Comparison of ENCODE assay signal across 10 mouse cellular contexts in the genomic region with DNA sequence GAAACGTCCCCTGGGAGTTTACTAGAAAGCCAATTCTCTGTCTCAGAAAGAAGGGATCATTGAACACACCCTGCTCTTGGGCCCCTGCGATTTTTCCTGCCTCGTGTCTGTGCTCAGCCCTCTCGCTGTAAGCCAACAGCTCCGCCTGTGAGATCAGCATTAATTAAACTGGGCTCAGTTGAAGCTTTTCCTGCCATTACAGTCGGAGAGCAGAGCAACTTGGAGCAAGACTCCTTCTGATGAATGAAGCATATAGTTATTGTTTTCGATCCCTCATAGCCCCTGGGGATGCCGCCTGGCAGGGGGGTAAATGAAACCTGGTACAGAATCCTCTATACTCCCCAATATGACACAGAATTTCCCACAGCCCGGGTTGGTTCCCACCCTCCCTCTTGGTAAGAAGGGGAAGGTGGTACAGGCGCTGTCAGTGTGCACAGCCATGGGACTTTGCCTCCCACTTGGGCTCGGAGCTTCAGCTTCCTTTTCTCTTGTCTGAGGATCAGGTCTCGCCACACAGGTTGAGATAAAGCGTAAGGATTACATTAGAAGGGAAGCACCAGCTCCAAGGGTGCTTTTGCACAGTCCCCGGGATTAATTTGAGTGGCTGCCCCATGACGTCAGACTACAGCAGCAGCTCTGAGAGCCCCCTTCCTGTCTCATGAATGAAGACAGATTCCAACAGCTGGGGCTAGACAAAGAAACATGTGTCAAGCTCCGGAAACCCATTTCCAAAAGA.
DNase-seq lines count a peak whose midpoint lies in the region; ATAC-seq and TF ChIP-seq lines count a peak whose summit lies in the region.
"Had no signal": no experiment of that assay in that cellular context is flagged by ENCODE, and none has a peak within 500 bp of the region (broad histone marks: within the 10 kb centered on the region; RNA-seq: fewer than 3 reads in every experiment).

No protein-coding gene starts in this region.

- no peaks in the 10 kb centered on the region for H3K27me3 ChIP-seq in heart, embryonic 13.5 days (replicated peaks)
- no peaks in the 10 kb centered on the region for H3K27me3 ChIP-seq in forebrain, postnatal 0 days (ENCODE audit: insufficient read depth, low read length)
- H3K27me3 ChIP-seq in midbrain, embryonic 14.5 days (ENCODE audit: control insufficient read depth, insufficient read depth, low read length), result no peaks in the 10 kb centered on the region

- DNase-seq in heart, postnatal 36 days, result no peak
- DNase-seq in brain, adult 2 months (ENCODE audit: low read depth, low spot score), result peak; percentile 59
- peak; percentile 76 for DNase-seq in forebrain, postnatal 0 days
- peak; percentile 82 for DNase-seq in midbrain, embryonic 14.5 days
- no peak for DNase-seq in lung, adult 2 months
- no peak for DNase-seq in right cerebral cortex, postnatal 25 days
- DNase-seq in urinary bladder, postnatal 14 days (ENCODE audit: low spot score), result no peak
- DNase-seq: right cerebral cortex, postnatal 14 days had no signal

- intact Hi-C loops in heart, postnatal 36 days (cut with DNase I), result loop anchor here (5.0 kb wide), 1 partner anchor 253 kb away; no protein-coding TSS in a partner anchor

- TF ChIP-seq POLR2A in lung, adult 2 months (IDR thresholded peaks at IDR 0.05; ENCODE audit: borderline replicate concordance, extremely low read depth, low read depth, low read length), result no peak

- 38% methylated on average over 16 of the region's 16 CpGs for WGBS in heart, embryonic 13.5 days
- 7% methylated on average over 16 of the region's 16 CpGs for WGBS in forebrain, postnatal 0 days
- 6% methylated on average over 16 of the region's 16 CpGs for WGBS in midbrain, embryonic 14.5 days
- WGBS in lung, adult 2 months, result 43% methylated on average over 16 of the region's 16 CpGs

- no peaks in the 10 kb centered on the region for H3K9me3 ChIP-seq in heart, embryonic 13.5 days
- no peaks in the 10 kb centered on the region for H3K9me3 ChIP-seq in forebrain, postnatal 0 days (ENCODE audit: low read length)
- H3K9me3 ChIP-seq in midbrain, embryonic 14.5 days (ENCODE audit: control insufficient read depth, low read length), result no peaks in the 10 kb centered on the region

- H3K9ac ChIP-seq in heart, embryonic 13.5 days, result no peak overlapping the region; the same call in 1 of the 2 replicates
- H3K9ac ChIP-seq in forebrain, postnatal 0 days, result peak overlapping the region; percentile 28; the same call in 1 of the 2 replicates
- peak overlapping the region; percentile 12; the same call in 1 of the 2 replicates for H3K9ac ChIP-seq in midbrain, embryonic 14.5 days (replicated peaks; ENCODE audit: low read length)

- H3K27ac ChIP-seq in heart, embryonic 13.5 days (replicated peaks), result no peak overlapping the region
- H3K27ac ChIP-seq in forebrain, postnatal 0 days (ENCODE audit: low read depth, low read length), result peak overlapping the region; percentile 62
- H3K27ac ChIP-seq in midbrain, embryonic 14.5 days (replicated peaks; ENCODE audit: low read depth, low read length), result peak overlapping the region; percentile 71

- no peak for TF ChIP-seq CTCF in forebrain, postnatal 0 days (IDR thresholded peaks at IDR 0.05; ENCODE audit: low read depth)
- no peak for TF ChIP-seq CTCF in lung, adult 2 months (IDR thresholded peaks at IDR 0.05; ENCODE audit: insufficient read depth, low read length)

- ATAC-seq in heart, embryonic 13.5 days (ENCODE audit: extremely low read depth, insufficient number of reproducible peaks, low FRiP score, low TSS enrichment), result no peak
- ATAC-seq in forebrain, postnatal 0 days, result peak; percentile 47
- ATAC-seq in midbrain, embryonic 14.5 days (ENCODE audit: low FRiP score, low TSS enrichment), result peak; percentile 58
- ATAC-seq: lung, postnatal 0 days had no signal

- H3K4me2 ChIP-seq in heart, embryonic 13.5 days, result peak overlapping the region; percentile 48
- peak overlapping the region; percentile 33 for H3K4me2 ChIP-seq in forebrain, postnatal 0 days (ENCODE audit: low read depth)
- H3K4me2 ChIP-seq in midbrain, embryonic 14.5 days (ENCODE audit: low read length), result peak overlapping the region; percentile 45

- no peak overlapping the region for H3K4me3 ChIP-seq in heart, embryonic 13.5 days
- no peak overlapping the region for H3K4me3 ChIP-seq in forebrain, postnatal 0 days (ENCODE audit: low read depth, low read length)
- no peak overlapping the region for H3K4me3 ChIP-seq in midbrain, embryonic 14.5 days (replicated peaks; ENCODE audit: low read depth, low read length)
- no peak overlapping the region for H3K4me3 ChIP-seq in lung, adult 2 months (replicated peaks; ENCODE audit: extremely low read depth, low read depth, low read length)

- peaks cover 49% of the 10 kb centered on the region for H3K4me1 ChIP-seq in heart, embryonic 13.5 days
- H3K4me1 ChIP-seq in forebrain, postnatal 0 days (ENCODE audit: insufficient read depth), result peaks cover 38% of the 10 kb centered on the region
- peaks cover 42% of the 10 kb centered on the region for H3K4me1 ChIP-seq in midbrain, embryonic 14.5 days (ENCODE audit: control insufficient read depth, insufficient read depth, low read length)
- H3K4me1 ChIP-seq in lung, adult 2 months (ENCODE audit: control insufficient read depth, insufficient read depth, low read length), result 0 out of 2 replicates have a peak, but pooled peaks cover 2% of the 10 kb centered on the region

- H3K36me3 ChIP-seq in heart, embryonic 13.5 days, result no peaks in the 10 kb centered on the region
- no peaks in the 10 kb centered on the region for H3K36me3 ChIP-seq in forebrain, postnatal 0 days (ENCODE audit: insufficient read depth)
- no peaks in the 10 kb centered on the region for H3K36me3 ChIP-seq in midbrain, embryonic 14.5 days (ENCODE audit: control insufficient read depth, insufficient read depth, low read length)

Comparison
In these comparisons a context has a peak if more than half of its experiments do, and no peak if none do; other contexts are left out.
1. DNase-seq: peak in brain, adult 2 months (single experiment), forebrain, postnatal 0 days (single experiment) and midbrain, embryonic 14.5 days (single experiment); none in heart, postnatal 36 days (0 of 2), lung, adult 2 months (single experiment), right cerebral cortex, postnatal 25 days (single experiment) and urinary bladder, postnatal 14 days (single experiment).
2. Peak in every context shown above with its lines, with median percentiles within 50 percentile points of each other: H3K4me2 ChIP-seq.